8 mouse cellular contexts compared by ENCODE assay signal in genomic region chr1:160211597-160212122, GRCm38 (mm10). TPM values are rescaled to one million over a fixed set of nuclear protein-coding genes. Genes with fewer than 3 reads are reported as not detected.
DNase-seq lines count a peak whose midpoint lies in the region; ATAC-seq and TF ChIP-seq lines count a peak whose summit lies in the region.

No protein-coding gene starts in this region.

- TF ChIP-seq CTCF in spleen, adult 2 months (IDR thresholded peaks at IDR 0.05; ENCODE audit: extremely low read depth, insufficient read depth, insufficient read length, insufficient replicate concordance) = no peak

- ATAC-seq in forebrain, embryonic 13.5 days = no peak
- no peak for ATAC-seq in liver, embryonic 11.5 days (replicated peaks; ENCODE audit: low FRiP score)
- ATAC-seq in stomach, embryonic 16.5 days (ENCODE audit: insufficient read depth, low FRiP score) = no peak

- no peak for DNase-seq in spleen, adult 2 months (ENCODE audit: low read depth in 1 of 2, low spot score in 2 of 2)
- DNase-seq in spleen, adult 12 weeks (ENCODE audit: low spot score) = no peak
- DNase-seq in liver, embryonic 11.5 days (ENCODE audit: low spot score) = no peak
- DNase-seq in thymus, postnatal 10 days (ENCODE audit: low spot score in 2 of 2) = no peak
- no peak for DNase-seq in kidney, postnatal 14 days
- DNase-seq in urinary bladder, postnatal 14 days (ENCODE audit: low spot score) = no peak

- under 1% methylated on average over 8 of the region's 8 CpGs for WGBS in spleen, adult 2 months
- 2% methylated on average over 8 of the region's 8 CpGs for WGBS in forebrain, embryonic 13.5 days
- under 1% methylated on average over 8 of the region's 8 CpGs for WGBS in liver, embryonic 11.5 days
- 2% methylated on average over 8 of the region's 8 CpGs for WGBS in stomach, embryonic 16.5 days

- H3K4me2 ChIP-seq in forebrain, embryonic 13.5 days = peak overlapping the region; percentile 74
- peak overlapping the region; percentile 70 for H3K4me2 ChIP-seq in liver, embryonic 11.5 days
- H3K4me2 ChIP-seq in stomach, embryonic 16.5 days (ENCODE audit: low read depth, low read length) = peak overlapping the region; percentile 70

- H3K4me1 ChIP-seq in spleen, adult 2 months (ENCODE audit: control insufficient read depth, insufficient read depth, insufficient read length) = no peaks in the 10 kb centered on the region; the same call in 1 of the 2 replicates
- H3K4me1 ChIP-seq in forebrain, embryonic 13.5 days = peaks cover 35% of the 10 kb centered on the region
- H3K4me1 ChIP-seq in liver, embryonic 11.5 days (replicated peaks; ENCODE audit: control insufficient read depth, insufficient read depth, low read length) = peaks cover 5% of the 10 kb centered on the region; the same call in 1 of the 2 replicates
- H3K4me1 ChIP-seq in stomach, embryonic 16.5 days (ENCODE audit: control insufficient read depth, insufficient read depth, low read length) = peaks cover 16% of the 10 kb centered on the region

- H3K27ac ChIP-seq in spleen, adult 2 months (ENCODE audit: insufficient read depth, low read length) = peak overlapping the region; percentile 91
- H3K27ac ChIP-seq in forebrain, embryonic 13.5 days = peak overlapping the region; percentile 99; the same call in 1 of the 2 replicates
- H3K27ac ChIP-seq in liver, embryonic 11.5 days (ENCODE audit: low read depth, low read length) = peak overlapping the region; percentile 94
- H3K27ac ChIP-seq in stomach, embryonic 16.5 days (ENCODE audit: low read length) = peak overlapping the region; percentile 96

- TF ChIP-seq POLR2A in spleen, adult 2 months (IDR thresholded peaks at IDR 0.05; ENCODE audit: low read depth, low read length) = no peak

- peak overlapping the region; percentile 84 for H3K4me3 ChIP-seq in spleen, adult 2 months (ENCODE audit: extremely low read depth, insufficient read depth, insufficient read length)
- peak overlapping the region; percentile 80 for H3K4me3 ChIP-seq in forebrain, embryonic 13.5 days
- peak overlapping the region; percentile 88 for H3K4me3 ChIP-seq in liver, embryonic 11.5 days (ENCODE audit: low read depth, low read length)
- peak overlapping the region; percentile 96 for H3K4me3 ChIP-seq in stomach, embryonic 16.5 days (replicated peaks; ENCODE audit: low read length)

- peaks cover 8% of the 10 kb centered on the region for H3K36me3 ChIP-seq in spleen, adult 2 months (ENCODE audit: control insufficient read depth, insufficient read depth, low read length)
- peaks cover 14% of the 10 kb centered on the region for H3K36me3 ChIP-seq in forebrain, embryonic 13.5 days (ENCODE audit: poor library complexity, severe bottlenecking)
- H3K36me3 ChIP-seq in liver, embryonic 11.5 days (ENCODE audit: control insufficient read depth, insufficient read depth, low read length) = peaks cover 13% of the 10 kb centered on the region
- H3K36me3 ChIP-seq in stomach, embryonic 16.5 days (ENCODE audit: control insufficient read depth, insufficient read depth, low read length) = 0 out of 2 replicates have a peak, but pooled peaks cover 10% of the 10 kb centered on the region

- H3K9me3 ChIP-seq in forebrain, embryonic 13.5 days (replicated peaks) = no peaks in the 10 kb centered on the region
- no peaks in the 10 kb centered on the region for H3K9me3 ChIP-seq in liver, embryonic 11.5 days (ENCODE audit: control insufficient read depth, low read length)
- H3K9me3 ChIP-seq in stomach, embryonic 16.5 days (replicated peaks; ENCODE audit: control insufficient read depth, low read length) = no peaks in the 10 kb centered on the region

- no peaks in the 10 kb centered on the region for H3K27me3 ChIP-seq in spleen, adult 2 months (ENCODE audit: control insufficient read depth, insufficient read depth, low read length)
- no peaks in the 10 kb centered on the region for H3K27me3 ChIP-seq in forebrain, embryonic 13.5 days
- H3K27me3 ChIP-seq in liver, embryonic 11.5 days (replicated peaks; ENCODE audit: control insufficient read depth, insufficient read depth, low read length) = no peaks in the 10 kb centered on the region
- no peaks in the 10 kb centered on the region for H3K27me3 ChIP-seq in stomach, embryonic 16.5 days (ENCODE audit: control insufficient read depth, insufficient read depth, low read length)

- peak overlapping the region; percentile 92 for H3K9ac ChIP-seq in forebrain, embryonic 13.5 days
- H3K9ac ChIP-seq in liver, embryonic 11.5 days (ENCODE audit: low read depth, low read length) = peak overlapping the region; percentile 92
- peak overlapping the region; percentile 95 for H3K9ac ChIP-seq in stomach, embryonic 16.5 days (ENCODE audit: low read length)

RNA-seq across cellular contexts. Expression of gene Cacybp, which starts 1.0 kb away (rescaled TPM):
- 6.0 TPM in 2 replicates for polyA plus RNA-seq in spleen, adult 2 months (2012; rRNA removed)
- 297 and 319 TPM in 2 replicates for polyA plus RNA-seq in forebrain, embryonic 13.5 days (2015; fragmentation: Nextera tagmentation; extraction: Ambion mirVana)
- polyA plus RNA-seq in liver, embryonic 11.5 days (2014; fragmentation: Nextera tagmentation; extraction: Ambion mirVana) = 415 and 437 TPM in 2 replicates
- 173 and 189 TPM in 2 replicates for polyA plus RNA-seq in stomach, embryonic 16.5 days (2015; fragmentation: Nextera tagmentation; extraction: Ambion mirVana)

RNA-seq across cellular contexts. Expression of gene Mrps14, which starts 16.6 kb away (rescaled TPM):
- 9.9 and 13.0 TPM in 2 replicates for polyA plus RNA-seq in spleen, adult 2 months (2012; rRNA removed)
- polyA plus RNA-seq in forebrain, embryonic 13.5 days (2015; fragmentation: Nextera tagmentation; extraction: Ambion mirVana) = 240 and 275 TPM in 2 replicates
- 308 and 309 TPM in 2 replicates for polyA plus RNA-seq in liver, embryonic 11.5 days (2014; fragmentation: Nextera tagmentation; extraction: Ambion mirVana)
- polyA plus RNA-seq in stomach, embryonic 16.5 days (2015; fragmentation: Nextera tagmentation; extraction: Ambion mirVana) = 251 and 271 TPM in 2 replicates

RNA-seq across cellular contexts. Expression of gene Tnn, which starts 58.3 kb away (rescaled TPM):
- 1.6 and 3.5 TPM in 2 replicates for polyA plus RNA-seq in spleen, adult 2 months (2012; rRNA removed)
- polyA plus RNA-seq in forebrain, embryonic 13.5 days (2015; fragmentation: Nextera tagmentation; extraction: Ambion mirVana) = 0.04 TPM in 1 of 2 replicates, not detected in the other
- polyA plus RNA-seq in liver, embryonic 11.5 days (2014; fragmentation: Nextera tagmentation; extraction: Ambion mirVana) = not detected in 2 replicates
- 14.7 and 14.8 TPM in 2 replicates for polyA plus RNA-seq in stomach, embryonic 16.5 days (2015; fragmentation: Nextera tagmentation; extraction: Ambion mirVana)

Comparison
In these comparisons a context has a peak if more than half of its experiments do, and no peak if none do; other contexts are left out.
1. RNA of gene Cacybp, which starts 1.0 kb away (polyA plus RNA-seq): 415 to 437 TPM in liver, embryonic 11.5 days, 297 to 319 TPM in forebrain, embryonic 13.5 days and 173 to 189 TPM in stomach, embryonic 16.5 days; 6.0 TPM in spleen, adult 2 months; every median in the first group is over 10 times any median in the second.
2. RNA of gene Mrps14, which starts 16.6 kb away (polyA plus RNA-seq): 308 to 309 TPM in liver, embryonic 11.5 days, 240 to 275 TPM in forebrain, embryonic 13.5 days and 251 to 271 TPM in stomach, embryonic 16.5 days; 9.9 to 13.0 TPM in spleen, adult 2 months; every median in the first group is over 10 times any median in the second.
3. Peak in every context shown above with its lines, with median percentiles within 50 percentile points of each other: H3K27ac ChIP-seq, H3K4me3 ChIP-seq, H3K4me2 ChIP-seq and H3K9ac ChIP-seq.